Mouse (Mus musculus) CH12.LX (cell line): ENCODE data around the gene Fam213a. TPM values are rescaled to one million over a fixed set of nuclear protein-coding genes. Genes with fewer than 3 reads are reported as not detected.

Experiments used
- DNase-seq: peaks from one replicate; pipeline ENCODE4 v3.0.0-alpha.2; 2013; ENCODE audit errors: extremely low read depth
- H3K27ac ChIP-seq: 2 replicates; pipeline ENCODE4 v1.5.1; 2012; ENCODE audit warnings: low read depth, mild to moderate bottlenecking, control low read depth, moderate library complexity; ENCODE audit not compliant: insufficient read depth
- H3K27me3 ChIP-seq: replicated peaks from 2 replicates; pipeline ENCODE3; 2012; ENCODE audit warnings: inconsistent platforms
- H3K36me3 ChIP-seq, 2 experiments: replicated peaks in 1 of 2; 2 replicates each; pipeline versions ENCODE3 to v1.6.1; 2012; ENCODE audit warnings: inconsistent platforms in 1 of 2, low read length in 1 of 2, mild to moderate bottlenecking in 1 of 2, mixed read lengths in 1 of 2, moderate library complexity in 1 of 2; ENCODE audit not compliant: control insufficient read depth in 1 of 2, insufficient read depth in 1 of 2
- H3K4me1 ChIP-seq, 2 experiments: 2 replicates each; pipeline ENCODE4 v1.6.1; 2012; ENCODE audit warnings: inconsistent platforms in 1 of 2, moderate library complexity in 1 of 2; ENCODE audit not compliant: insufficient read depth in 2 of 2, control insufficient read depth in 1 of 2
- H3K4me2 ChIP-seq: 2 replicates; pipeline ENCODE4 v1.6.1; 2012; ENCODE audit warnings: low read depth, mild to moderate bottlenecking, control low read depth; ENCODE audit not compliant: poor library complexity, insufficient read depth, severe bottlenecking
- H3K4me3 ChIP-seq, 3 experiments: fragments of 150-350 bp in 1 of 3; sonication (generic) in 1 of 3; replicated peaks in 1 of 3; 2 replicates each; pipeline versions ENCODE3 to v1.5.1; 2011 to 2012; ENCODE audit warnings: low read depth in 2 of 3, low read length in 2 of 3, mild to moderate bottlenecking in 2 of 3, moderate library complexity in 2 of 3, control low read depth in 1 of 3, improper control_type of control experiment in 1 of 3, inconsistent platforms in 1 of 3, mixed read lengths in 1 of 3; ENCODE audit not compliant: poor library complexity in 1 of 3
- H3K79me2 ChIP-seq: replicated peaks from 2 replicates; pipeline ENCODE4 v1.6.1; 2012; ENCODE audit warnings: mild to moderate bottlenecking, moderate library complexity; ENCODE audit not compliant: control insufficient read depth, poor library complexity, insufficient read depth, severe bottlenecking; ENCODE audit errors: extremely low read depth
- H3K9ac ChIP-seq: 2 replicates; pipeline ENCODE4 v1.6.1; 2012; ENCODE audit warnings: low read depth, mild to moderate bottlenecking, control low read depth, moderate library complexity; ENCODE audit not compliant: insufficient read depth
- H3K9me3 ChIP-seq: replicated peaks from 2 replicates; pipeline ENCODE3; 2012; ENCODE audit warnings: low read length, inconsistent platforms, mixed read lengths
- BHLHE40 ChIP-seq: IDR thresholded peaks from 2 replicates; pipeline ENCODE4 v1.6.1; 2011; ENCODE audit warnings: mild to moderate bottlenecking, low read depth, low read length, improper control_type of control experiment
- CHD2 ChIP-seq: IDR thresholded peaks from 2 replicates; pipeline ENCODE4 v1.6.1; 2011; ENCODE audit warnings: low read length, improper control_type of control experiment
- CTCF ChIP-seq, 2 experiments: IDR thresholded peaks in 1 of 2; conservative IDR thresholded peaks in 1 of 2; 2 replicates each; pipeline ENCODE4 v1.5.1; 2011 to 2012; ENCODE audit warnings: low read depth in 2 of 2, low read length in 2 of 2, improper control_type of control experiment in 1 of 2, inconsistent platforms in 1 of 2, mild to moderate bottlenecking in 1 of 2, moderate library complexity in 1 of 2
- E2F4 ChIP-seq: IDR thresholded peaks from 2 replicates; pipeline ENCODE4 v1.6.1; 2011; ENCODE audit warnings: low read depth, low read length, improper control_type of control experiment; ENCODE audit not compliant: insufficient replicate concordance
- JUND ChIP-seq: conservative IDR thresholded peaks from 2 replicates; pipeline ENCODE4 v1.6.1; 2011; ENCODE audit warnings: low read depth, low read length, improper control_type of control experiment
- KAT2A ChIP-seq: IDR thresholded peaks from 2 replicates; pipeline ENCODE4 v1.6.1; 2012; ENCODE audit warnings: low read length, improper control_type of control experiment, inconsistent platforms; ENCODE audit not compliant: insufficient replicate concordance
- MAFK ChIP-seq: IDR thresholded peaks from 2 replicates; pipeline ENCODE4 v1.6.1; 2011; ENCODE audit warnings: low read length, improper control_type of control experiment; ENCODE audit not compliant: insufficient replicate concordance
- MEF2A ChIP-seq: IDR thresholded peaks from 2 replicates; pipeline ENCODE4 v1.6.1; 2014; ENCODE audit warnings: low read depth, mild to moderate bottlenecking, inconsistent platforms, low read length, improper control_type of control experiment, borderline replicate concordance
- MXI1 ChIP-seq: IDR thresholded peaks from 2 replicates; pipeline ENCODE4 v1.6.1; 2011; ENCODE audit warnings: mild to moderate bottlenecking, low read depth, low read length, improper control_type of control experiment
- NELFE ChIP-seq: IDR thresholded peaks from 2 replicates; pipeline ENCODE4 v1.6.1; 2011; ENCODE audit warnings: low read depth, low read length, improper control_type of control experiment
- RAD21 ChIP-seq: IDR thresholded peaks from 2 replicates; pipeline ENCODE4 v1.6.1; 2011; ENCODE audit warnings: low read depth, mild to moderate bottlenecking, low read length, improper control_type of control experiment, moderate library complexity
- SMC3 ChIP-seq: IDR thresholded peaks from 2 replicates; pipeline ENCODE4 v1.6.1; 2011; ENCODE audit warnings: low read depth, low read length, improper control_type of control experiment
- ZC3H11A ChIP-seq: IDR thresholded peaks from 2 replicates; pipeline ENCODE4 v1.6.1; 2012; ENCODE audit warnings: low read depth, mild to moderate bottlenecking, inconsistent platforms, low read length, improper control_type of control experiment
- ZNF384 ChIP-seq: IDR thresholded peaks from 2 replicates; pipeline ENCODE4 v1.6.1; 2012; ENCODE audit warnings: low read depth, low read length, improper control_type of control experiment, inconsistent platforms
- dilution Hi-C: fragments of 300-500 bp; cut with MboI; formaldehyde crosslinking; loops from 2 replicates; pipeline ENCODE4 v1.14.3; 2020; ENCODE audit warnings: low sequenced_read_pairs; ENCODE audit not compliant: extremely low pct_unique_long_range_greater_than_20kb, extremely low pct_ligation_motif_present
- in situ Hi-C: fragments of 300-500 bp; cut with MboI; formaldehyde crosslinking; loops from 3 replicates; pipeline ENCODE4 v1.14.3; 2019; ENCODE audit warnings: low sequenced_read_pairs, low pct_ligation_motif_present, low pct_unique_long_range_greater_than_20kb, mixed read lengths
- polyA plus RNA-seq: library from polyadenylated mRNA; unstranded; fragments of >175 nt; gene quantifications from 2 replicates; pipeline ENCODE4 v1.2.1, GENCODE M21; 2012; ENCODE audit warnings: low read depth; ENCODE audit not compliant: insufficient read length
- total RNA-seq, 2 experiments: library from RNA; depleted of rRNA; stranded (reverse); fragments of 300-350 nt in 1 of 2; fragments of >200 nt in 1 of 2; gene quantifications; 2 replicates each; pipeline ENCODE4 v1.2.3; 2012 to 2014

Gene Fam213a
- total and polyA plus RNA-seq, 3 experiments = 11.6 to 17.1 (median 14.1) TPM

DNA sequence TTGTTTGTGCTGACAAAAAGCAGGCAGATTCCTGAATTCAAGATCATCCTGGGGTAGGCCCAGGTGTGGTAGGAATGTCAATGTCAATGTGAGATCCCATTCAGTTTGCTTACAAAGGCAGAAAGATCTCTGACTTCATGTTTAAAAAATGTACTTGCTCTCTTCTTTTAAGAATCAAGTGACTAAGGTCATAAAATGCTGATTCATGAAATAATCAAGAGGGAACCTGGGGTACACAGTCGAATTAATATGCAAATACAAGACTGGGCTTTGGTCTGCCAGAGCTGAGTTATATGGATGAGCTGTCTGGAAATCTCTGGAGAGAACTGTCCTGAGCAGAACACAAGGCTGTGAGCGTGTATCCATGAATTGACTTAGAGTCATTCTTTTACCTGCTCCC lies 33.8 kb upstream of the Fam213a start:
- peaks cover 2% of the 10 kb centered on the region for H3K27me3 ChIP-seq
- no peak overlapping the region for H3K4me2 ChIP-seq
- H3K27ac ChIP-seq = no peak overlapping the region
- no peak for TF ChIP-seq MEF2A
- peak; percentile 67; the same call in 1 of the 2 replicates for TF ChIP-seq MAFK
- TF ChIP-seq KAT2A = no peak
- H3K36me3 ChIP-seq = no peaks in the 10 kb centered on the region
- in situ Hi-C loops (no loop called here), dilution Hi-C loops (no loop called here)
- no peak overlapping the region for H3K4me3 ChIP-seq
- DNase-seq = no peak
- H3K79me2 ChIP-seq = no peaks in the 10 kb centered on the region
- no peaks in the 10 kb centered on the region for H3K9me3 ChIP-seq
- peaks cover 3 to 7% of the 10 kb centered on the region in 2 experiments; a peak in 1 of 4 replicates for H3K4me1 ChIP-seq
- H3K9ac ChIP-seq = no peak overlapping the region

DNA sequence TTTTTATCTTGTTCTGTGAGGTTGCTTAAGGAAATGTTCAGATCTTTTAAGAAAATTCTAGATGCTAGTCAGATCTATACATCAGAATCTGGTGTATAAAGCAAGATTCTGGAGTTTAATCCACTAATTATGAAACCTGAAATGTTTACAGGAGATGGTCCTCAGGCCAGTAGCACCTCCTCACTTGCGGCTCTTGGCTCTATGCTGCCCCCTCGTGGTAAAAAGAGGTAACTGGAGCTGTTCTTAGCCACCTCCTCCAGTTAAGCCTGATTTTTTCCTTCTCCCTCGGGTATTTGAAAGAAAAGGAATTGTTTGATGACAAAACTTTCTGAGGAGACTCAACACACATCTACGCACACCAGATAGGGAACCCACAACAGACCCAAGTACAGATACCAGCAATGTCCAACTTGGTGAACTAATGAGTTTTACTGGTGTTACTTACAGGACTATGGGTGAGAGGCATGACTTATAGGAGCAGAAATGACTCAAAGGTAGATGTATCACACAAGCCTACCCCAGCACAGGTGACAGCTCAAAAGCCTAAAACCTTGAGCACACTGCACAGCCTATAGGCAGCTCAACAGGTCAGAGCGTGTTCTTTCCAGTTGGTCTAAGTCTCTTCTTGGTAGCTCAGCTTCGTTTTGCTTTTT lies 21.7 kb upstream of the Fam213a start:
- peak; percentile 77 for TF ChIP-seq SMC3
- no peak for TF ChIP-seq BHLHE40
- TF ChIP-seq RAD21 = peak; percentile 70
- TF ChIP-seq CTCF (conservative IDR thresholded peaks at IDR 0.05 in 1 of 2, IDR thresholded peaks at IDR 0.05 in 1 of 2; ENCODE audit: low read depth in 2 of 2, low read length in 2 of 2) = peak; percentile 84 to 88
- no peak for TF ChIP-seq MAFK
- H3K79me2 ChIP-seq = no peaks in the 10 kb centered on the region
- peaks cover 2 to 25% of the 10 kb centered on the region in 2 experiments; a peak in 3 of 4 replicates for H3K4me1 ChIP-seq
- no peak overlapping the region for H3K27ac ChIP-seq
- dilution Hi-C loops = no loop called here
- no peaks in the 10 kb centered on the region for H3K9me3 ChIP-seq
- DNase-seq = peak; percentile 72
- no peaks in the 10 kb centered on the region for H3K36me3 ChIP-seq
- H3K9ac ChIP-seq = no peak overlapping the region
- in situ Hi-C loops = loop anchor here (10.0 kb wide), 1 partner anchor 120 kb away; no protein-coding TSS in a partner anchor
- H3K4me3 ChIP-seq = no peak overlapping the region
- H3K4me2 ChIP-seq = peak overlapping the region; percentile 50; the same call in 1 of the 2 replicates
- H3K27me3 ChIP-seq = peaks cover 4% of the 10 kb centered on the region

DNA sequence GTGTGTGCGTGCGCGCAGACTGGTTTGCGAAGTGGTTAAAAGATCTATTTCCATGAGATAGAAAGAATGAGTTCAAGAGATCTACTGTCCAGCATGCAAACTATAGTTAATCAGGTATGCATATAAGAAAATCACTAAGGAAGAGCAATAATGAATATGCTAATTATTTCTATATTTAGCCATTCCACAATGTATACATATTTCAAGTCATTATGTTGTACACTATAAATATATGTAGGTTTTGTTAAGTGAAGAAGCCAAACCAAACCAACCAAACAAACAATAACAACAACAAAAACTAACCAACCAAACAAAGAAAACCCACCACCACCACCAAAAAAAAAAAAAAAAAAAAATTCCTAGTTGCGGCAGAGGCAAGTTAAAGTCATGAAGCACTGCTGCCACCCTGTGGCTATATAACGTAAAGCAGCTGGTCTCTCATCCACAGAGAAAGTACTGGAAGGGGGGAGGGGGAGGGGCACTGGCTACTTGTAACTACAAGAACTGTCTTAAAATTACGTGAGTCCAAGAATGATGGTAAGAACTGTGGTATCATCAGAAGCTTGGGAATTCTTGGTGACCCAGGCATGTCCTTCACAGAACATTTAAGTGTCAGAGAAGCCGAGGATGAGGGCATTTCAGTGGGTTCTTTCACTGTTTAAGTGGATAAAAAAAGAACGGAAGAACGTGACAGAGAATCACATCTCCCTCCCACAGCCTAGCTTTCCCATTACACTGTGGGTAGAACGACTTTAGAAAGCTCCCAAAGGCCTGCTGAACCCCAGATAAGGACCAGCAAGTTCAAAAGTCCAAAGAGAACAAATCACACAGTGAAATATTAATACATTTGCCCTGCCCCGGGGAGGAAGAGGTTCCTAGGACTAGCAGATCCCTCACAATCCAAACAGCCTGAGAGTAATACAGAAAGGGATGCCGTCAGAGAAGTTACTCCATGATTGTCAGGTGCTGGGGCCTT lies 19.8 kb upstream of the Fam213a start:
- DNase-seq = peak; percentile 90
- Histone ChIP-seq H3K4me2 (peak overlapping the region; percentile 4; the same call in 1 of the 2 replicates), H3K79me2 (no peaks in the 10 kb centered on the region), H3K9ac (0 out of 2 replicates have a peak overlapping the region, but pooled peaks have one; percentile 1), H3K9me3 (no peaks in the 10 kb centered on the region), H3K4me3 (no peak overlapping the region), H3K36me3 (no peaks in the 10 kb centered on the region), H3K4me1 (peaks cover 2 to 25% of the 10 kb centered on the region in 2 experiments; a peak in 3 of 4 replicates), H3K27me3 (peaks cover 4% of the 10 kb centered on the region), H3K27ac (no peak overlapping the region)
- dilution Hi-C loops (no loop called here), in situ Hi-C loops (loop anchor here (10.0 kb wide), 1 partner anchor 119 kb away; no protein-coding TSS in a partner anchor)
- peak; percentile 53; the same call in 1 of the 2 replicates for TF ChIP-seq MEF2A
- TF ChIP-seq ZC3H11A = peak; percentile 90
- TF ChIP-seq CHD2 = peak; percentile 83
- no peak for TF ChIP-seq NELFE
- TF ChIP-seq CTCF (conservative IDR thresholded peaks at IDR 0.05 in 1 of 2, IDR thresholded peaks at IDR 0.05 in 1 of 2; ENCODE audit: low read depth in 2 of 2, low read length in 2 of 2) = peak; percentile 25 to 95; a peak in 2 of 4 replicates
- peak; percentile 14; the same call in 1 of the 2 replicates for TF ChIP-seq BHLHE40
- TF ChIP-seq ZNF384 = peak; percentile 100
- no peak for TF ChIP-seq JUND
- TF ChIP-seq E2F4 = no peak
- TF ChIP-seq SMC3 = peak; percentile 97
- no peak for TF ChIP-seq MAFK
- peak; percentile 98 for TF ChIP-seq RAD21
- TF ChIP-seq MXI1 = no peak
